Mouse (Mus musculus) neural tube, embryonic 12.5 days (tissue): ENCODE measurements around the gene Galnt16. TPM values are rescaled to one million over a fixed set of nuclear protein-coding genes. Genes with fewer than 3 reads are reported as not detected.

Experiments used
- ATAC-seq: fragments of 200-750 bp; cut with Nextera tagmentation; 2 replicates; pipeline ENCODE4 v1.8.0; 2017; ENCODE audit warnings: low read depth, mild to moderate bottlenecking, moderate TSS enrichment, moderate library complexity; ENCODE audit not compliant: low FRiP score
- H3K27ac ChIP-seq: fragments of 300-500 bp; sonication (generic); 2 replicates; pipeline ENCODE4 v1.5.1; 2016
- H3K27me3 ChIP-seq: fragments of 300-500 bp; sonication (generic); replicated peaks from 2 replicates; pipeline ENCODE4 v1.6.1; 2016; ENCODE audit warnings: mild to moderate bottlenecking
- H3K36me3 ChIP-seq: fragments of 300-500 bp; sonication (generic); 2 replicates; pipeline ENCODE4 v1.6.1; 2016; ENCODE audit warnings: mild to moderate bottlenecking
- H3K4me1 ChIP-seq: fragments of 300-500 bp; sonication (generic); 2 replicates; pipeline ENCODE4 v1.6.1; 2016
- H3K4me2 ChIP-seq: fragments of 300-500 bp; sonication (generic); replicated peaks from 2 replicates; pipeline ENCODE4 v1.6.1; 2016; ENCODE audit warnings: mild to moderate bottlenecking
- H3K4me3 ChIP-seq: fragments of 300-500 bp; sonication (generic); 2 replicates; pipeline ENCODE4 v1.5.1; 2016
- H3K9ac ChIP-seq: fragments of 300-500 bp; sonication (generic); 2 replicates; pipeline ENCODE4 v1.6.1; 2016; ENCODE audit warnings: mild to moderate bottlenecking
- H3K9me3 ChIP-seq: fragments of 300-500 bp; sonication (generic); 2 replicates; pipeline ENCODE4 v1.6.1; 2016; ENCODE audit warnings: mild to moderate bottlenecking
- WGBS: fragments of 180-500 bp; shearing (Covaris S2); methylation state at CpG from one replicate; pipeline ENCODE4 v1.1.7; 2016; 5-methylcytosine and 5-hydroxymethylcytosine counted together
- polyA plus RNA-seq: library from polyadenylated mRNA; unstranded; fragments of >200 nt; fragmentation: Nextera tagmentation; extraction: Ambion mirVana; gene quantifications from 2 replicates; pipeline ENCODE4 v1.2.1, GENCODE M21; 2016

The Galnt16 gene
- polyA plus RNA-seq, 1 experiment from 2014 or later = 22.6 TPM

GRCm38 (mm10) chr12:80574318-80574717 lies 56.2 kb downstream of the Galnt16 start:
- Histone ChIP-seq H3K36me3 (no peaks in the 10 kb centered on the region), H3K4me1 (peaks cover 10% of the 10 kb centered on the region; the same call in 1 of the 2 replicates), H3K4me3 (no peak overlapping the region), H3K27ac (no peak overlapping the region), H3K4me2 (0 out of 2 replicates have a peak overlapping the region, but pooled peaks have one; percentile 30), H3K9ac (0 out of 2 replicates have a peak overlapping the region, but pooled peaks have one; percentile 26), H3K27me3 (no peaks in the 10 kb centered on the region), H3K9me3 (no peaks in the 10 kb centered on the region)
- ATAC-seq = no peak
- WGBS = 85% methylated on average over 4 of the region's 4 CpGs

- no peak overlapping the region; the same call in 1 of the 2 replicates for H3K27ac ChIP-seq
- H3K4me1 ChIP-seq = peaks cover 10% of the 10 kb centered on the region; the same call in 1 of the 2 replicates
- WGBS = 22% methylated on average over 15 of the region's 15 CpGs
- H3K4me3 ChIP-seq = no peak overlapping the region
- H3K27me3 ChIP-seq = no peaks in the 10 kb centered on the region
- ATAC-seq = no peak
- peak overlapping the region; percentile 30 for H3K4me2 ChIP-seq
- H3K9me3 ChIP-seq = no peaks in the 10 kb centered on the region
- no peaks in the 10 kb centered on the region; the same call in 1 of the 2 replicates for H3K36me3 ChIP-seq
- peak overlapping the region; percentile 26; the same call in 1 of the 2 replicates for H3K9ac ChIP-seq
Measured at GRCm38 (mm10) chr12:80574825-80575371, 56.8 kb downstream of the Galnt16 start.

GRCm38 (mm10) chr12:80577049-80577448 lies 59.0 kb downstream of the Galnt16 start:
- Histone ChIP-seq H3K27me3 (no peaks in the 10 kb centered on the region), H3K9me3 (no peaks in the 10 kb centered on the region), H3K4me1 (peaks cover 7% of the 10 kb centered on the region; the same call in 1 of the 2 replicates), H3K4me3 (no peak overlapping the region), H3K27ac (no peak overlapping the region), H3K9ac (no peak overlapping the region), H3K36me3 (no peaks in the 10 kb centered on the region; the same call in 1 of the 2 replicates), H3K4me2 (no peak overlapping the region)
- no peak for ATAC-seq
- 72% methylated on average over 5 of the region's 5 CpGs for WGBS

- 64% methylated on average over 5 of the region's 5 CpGs for WGBS
- no peak overlapping the region for H3K27ac ChIP-seq
- H3K27me3 ChIP-seq = no peaks in the 10 kb centered on the region
- H3K4me1 ChIP-seq = no peaks in the 10 kb centered on the region
- no peak for ATAC-seq
- H3K4me2 ChIP-seq = no peak overlapping the region
- H3K9me3 ChIP-seq = no peaks in the 10 kb centered on the region
- no peak overlapping the region for H3K9ac ChIP-seq
- H3K36me3 ChIP-seq = no peaks in the 10 kb centered on the region; the same call in none of the 2 replicates
- H3K4me3 ChIP-seq = no peak overlapping the region
Measured at GRCm38 (mm10) chr12:80581357-80581756, 63.3 kb downstream of the Galnt16 start.

GRCm38 (mm10) chr12:80584973-80585372 lies 66.9 kb downstream of the Galnt16 start:
- Histone ChIP-seq H3K9ac (no peak overlapping the region), H3K4me3 (no peak overlapping the region), H3K36me3 (peaks cover 13% of the 10 kb centered on the region), H3K9me3 (no peaks in the 10 kb centered on the region), H3K4me2 (no peak overlapping the region), H3K27me3 (no peaks in the 10 kb centered on the region), H3K27ac (no peak overlapping the region), H3K4me1 (no peaks in the 10 kb centered on the region)
- ATAC-seq = no peak
- 32% methylated on average over 2 of the region's 2 CpGs for WGBS

GRCm38 (mm10) chr12:80594141-80594540 lies 76.1 kb downstream of the Galnt16 start:
- no peaks in the 10 kb centered on the region for H3K4me1 ChIP-seq
- 86% methylated on average over 4 of the region's 4 CpGs for WGBS
- no peak overlapping the region for H3K27ac ChIP-seq
- ATAC-seq = no peak
- H3K9ac ChIP-seq = no peak overlapping the region
- H3K36me3 ChIP-seq = peaks cover 26% of the 10 kb centered on the region
- H3K27me3 ChIP-seq = no peaks in the 10 kb centered on the region
- no peaks in the 10 kb centered on the region for H3K9me3 ChIP-seq
- no peak overlapping the region for H3K4me3 ChIP-seq
- no peak overlapping the region for H3K4me2 ChIP-seq

- no peak overlapping the region for H3K27ac ChIP-seq
- H3K4me2 ChIP-seq = no peak overlapping the region
- WGBS = 91% methylated on average over 4 of the region's 4 CpGs
- H3K4me3 ChIP-seq = no peak overlapping the region
- H3K9me3 ChIP-seq = no peaks in the 10 kb centered on the region
- no peak for ATAC-seq
- no peak overlapping the region for H3K9ac ChIP-seq
- H3K36me3 ChIP-seq = peaks cover 23% of the 10 kb centered on the region
- no peaks in the 10 kb centered on the region for H3K27me3 ChIP-seq
- no peaks in the 10 kb centered on the region for H3K4me1 ChIP-seq
Measured at GRCm38 (mm10) chr12:80594781-80595180, 76.7 kb downstream of the Galnt16 start.

GRCm38 (mm10) chr12:80595566-80595965 lies 77.5 kb downstream of the Galnt16 start:
- Histone ChIP-seq H3K27me3 (no peaks in the 10 kb centered on the region), H3K27ac (no peak overlapping the region), H3K36me3 (peaks cover 16% of the 10 kb centered on the region), H3K4me3 (no peak overlapping the region), H3K4me1 (no peaks in the 10 kb centered on the region), H3K9me3 (no peaks in the 10 kb centered on the region), H3K9ac (no peak overlapping the region), H3K4me2 (no peak overlapping the region)
- no peak for ATAC-seq
- WGBS = 98% methylated on average over 4 of the region's 4 CpGs

GRCm38 (mm10) chr12:80595968-80596367 lies 77.9 kb downstream of the Galnt16 start:
- WGBS = 88% methylated on average over 4 of the region's 4 CpGs
- ATAC-seq = no peak
- peaks cover 13% of the 10 kb centered on the region; the same call in 1 of the 2 replicates for H3K36me3 ChIP-seq
- H3K27me3 ChIP-seq = no peaks in the 10 kb centered on the region
- H3K27ac ChIP-seq = no peak overlapping the region
- H3K9ac ChIP-seq = no peak overlapping the region
- H3K4me2 ChIP-seq = no peak overlapping the region
- H3K4me1 ChIP-seq = no peaks in the 10 kb centered on the region
- no peak overlapping the region for H3K4me3 ChIP-seq
- H3K9me3 ChIP-seq = no peaks in the 10 kb centered on the region

- no peak overlapping the region for H3K4me2 ChIP-seq
- H3K9ac ChIP-seq = no peak overlapping the region
- no peaks in the 10 kb centered on the region for H3K27me3 ChIP-seq
- H3K4me1 ChIP-seq = no peaks in the 10 kb centered on the region
- H3K4me3 ChIP-seq = no peak overlapping the region
- H3K36me3 ChIP-seq = peaks cover 15% of the 10 kb centered on the region; the same call in 1 of the 2 replicates
- no peaks in the 10 kb centered on the region for H3K9me3 ChIP-seq
- WGBS = 14% methylated on average over 7 of the region's 7 CpGs
- ATAC-seq = no peak
- H3K27ac ChIP-seq = no peak overlapping the region
Measured at GRCm38 (mm10) chr12:80598236-80598635, 80.2 kb downstream of the Galnt16 start.

- no peaks in the 10 kb centered on the region for H3K9me3 ChIP-seq
- ATAC-seq = no peak
- no peak overlapping the region for H3K9ac ChIP-seq
- H3K36me3 ChIP-seq = peaks cover 15% of the 10 kb centered on the region; the same call in 1 of the 2 replicates
- no peak overlapping the region for H3K4me2 ChIP-seq
- no peak overlapping the region for H3K4me3 ChIP-seq
- H3K27ac ChIP-seq = no peak overlapping the region
- no peaks in the 10 kb centered on the region for H3K4me1 ChIP-seq
- H3K27me3 ChIP-seq = no peaks in the 10 kb centered on the region
- 42% methylated on average over 6 of the region's 6 CpGs for WGBS
Measured at GRCm38 (mm10) chr12:80598756-80599155, 80.7 kb downstream of the Galnt16 start.

- Histone ChIP-seq H3K27me3 (no peaks in the 10 kb centered on the region), H3K9me3 (no peaks in the 10 kb centered on the region), H3K4me1 (no peaks in the 10 kb centered on the region), H3K4me2 (no peak overlapping the region), H3K9ac (no peak overlapping the region), H3K4me3 (no peak overlapping the region), H3K36me3 (peaks cover 21% of the 10 kb centered on the region; the same call in 1 of the 2 replicates), H3K27ac (no peak overlapping the region)
- ATAC-seq = no peak
- 84% methylated on average over 9 of the region's 9 CpGs for WGBS
Measured at GRCm38 (mm10) chr12:80601597-80602269, 83.7 kb downstream of the Galnt16 start.
